Mouse (Mus musculus) gastrocnemius, postnatal 10 days (tissue): ENCODE measurements around the gene Impdh1. TPM values are rescaled to one million over a fixed set of nuclear protein-coding genes. Genes with fewer than 3 reads are reported as not detected.
"Not testable (repeated sequence)": the region's sequence is repeated elsewhere in the genome, so short reads cannot be mapped to it uniquely, and the experiment has no call there.

ENCODE experiments used
- DNase-seq: peaks from one replicate; pipeline ENCODE4 v3.0.0; 2021; ENCODE audit warnings: mixed read lengths
- microRNA-seq, 2 experiments: library from miRNA; unstranded; fragments of <30 nt; microRNA quantifications; one replicate each; pipeline ENCODE4 v1.2.0; 2021
- total RNA-seq, 2 experiments: library from RNA; stranded (reverse); gene quantifications; 2 replicates each; pipeline ENCODE4 v1.2.3; 2021

Impdh1 gene
- total RNA-seq, 2 experiments from 2014 or later: 23.4 to 24.7 TPM

GRCm38 (mm10) chr6:29178888-29179658, 37.1 kb downstream of the Impdh1 start, which contains the start of gene Prrt4:
Gene Prrt4, minus strand, starts transcription at chr6:29179584.
- peak; percentile 73 for DNase-seq

GRCm38 (mm10) chr6:29177901-29178879, 38.0 kb downstream of the Impdh1 start:
- no peak for DNase-seq

- no peak for DNase-seq
These were observed 41.1 kb downstream of the Impdh1 start for GRCm38 (mm10) chr6:29175113-29175512.

- no peak for DNase-seq
These were observed 41.8 kb downstream of the Impdh1 start for GRCm38 (mm10) chr6:29174368-29174767.

- peak; percentile 80 for DNase-seq
These were observed 45.2 kb downstream of the Impdh1 start for GRCm38 (mm10) chr6:29170952-29171388.

- DNase-seq: no peak
These were observed 45.9 kb downstream of the Impdh1 start for GRCm38 (mm10) chr6:29170063-29170921.

- DNase-seq: no peak
These were observed 46.5 kb downstream of the Impdh1 start for GRCm38 (mm10) chr6:29169675-29170062.

GRCm38 (mm10) chr6:29168871-29169270, 47.3 kb downstream of the Impdh1 start:
- no peak for DNase-seq

GRCm38 (mm10) chr6:29166196-29166595, 50.0 kb downstream of the Impdh1 start:
- no peak for DNase-seq

- DNase-seq: peak; percentile 76
These were observed 51.6 kb downstream of the Impdh1 start, which contains the start of gene Rbm28 for GRCm38 (mm10) chr6:29164314-29165244. Gene Rbm28, minus strand, starts transcription at chr6:29165006.

GRCm38 (mm10) chr6:29161291-29161690, 54.9 kb downstream of the Impdh1 start:
- not testable (repeated sequence) for DNase-seq

- DNase-seq: no peak
These were observed 55.4 kb downstream of the Impdh1 start for GRCm38 (mm10) chr6:29160786-29161185.

- no peak for DNase-seq
These were observed 59.8 kb downstream of the Impdh1 start for GRCm38 (mm10) chr6:29156326-29156725.

Small RNA genes lying within 50 kb of the gene (microRNA-seq; reads per million reads assigned to microRNA genes)
- 0 reads per million in 2 experiments for gene Gm24303

Other genes starting within 250 kb of the Impdh1 start
- gene Lep, start 156.1 kb downstream of the Impdh1 start, total RNA-seq: 1 to 10 TPM; 1.1 to 2.0 TPM
- 10 to 100 TPM; 16.7 to 19.0 TPM for gene Rbm28, start 51.4 kb downstream of the Impdh1 start, total RNA-seq
- gene Prrt4, start 36.8 kb downstream of the Impdh1 start, total RNA-seq: 1 to 10 TPM in 1 of 2 experiments, under 1 TPM in 1; 0.78 to 1.2 TPM
- gene Hilpda, start 56.1 kb upstream of the Impdh1 start, total RNA-seq: 1 to 10 TPM; 6.9 to 8.8 TPM
- gene Fam71f2, start 63.2 kb upstream of the Impdh1 start, total RNA-seq: under 1 TPM in 1 of 2 experiments, not detected in 1; 0.27 TPM
- gene Fam71f1, start 102.8 kb upstream of the Impdh1 start, total RNA-seq: not detected
- 100 to 1,000 TPM; 169 to 187 TPM for gene Calu, start 131.7 kb upstream of the Impdh1 start, total RNA-seq
- gene Opn1sw, start 172.1 kb upstream of the Impdh1 start, total RNA-seq: under 1 TPM; 0.26 to 0.47 TPM
- 10 to 100 TPM; 13.4 to 15.2 TPM for gene Ccdc136, start 179.9 kb upstream of the Impdh1 start, total RNA-seq
- gene Flnc, start 216.9 kb upstream of the Impdh1 start, total RNA-seq: 100 to 1,000 TPM; 393 to 460 TPM